Mouse (Mus musculus): ENCODE data around the gene Naa80.
A peak's percentile ranks its signal among the peaks of the same experiment; 100 is the strongest.

The Naa80 gene

DNA sequence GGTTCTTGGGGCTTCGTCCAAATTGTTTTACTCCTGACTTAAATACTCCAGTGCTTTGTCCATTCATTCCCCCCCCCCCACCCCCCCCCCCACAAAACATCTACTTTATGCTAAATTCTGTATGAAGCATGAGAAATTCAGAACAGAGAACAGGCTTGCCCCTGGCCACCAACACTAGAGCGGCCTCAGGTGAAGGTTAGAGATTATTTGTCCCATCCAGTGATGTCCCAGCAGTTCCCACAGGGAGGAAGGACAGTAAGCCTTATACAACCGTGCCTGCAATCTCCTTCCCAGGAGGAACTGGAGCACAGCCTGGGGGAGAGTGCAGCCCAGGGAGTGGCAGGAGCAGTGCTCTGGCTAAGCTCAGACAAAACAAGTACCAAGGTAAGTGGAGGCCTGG lies at the start of gene Naa80:
Gene Naa80, plus strand, starts transcription at position 301 of the 400 bp plus-strand sequence.
- DNase-seq (ENCODE audit: low spot score in 2 of 2) = no peak

DNA sequence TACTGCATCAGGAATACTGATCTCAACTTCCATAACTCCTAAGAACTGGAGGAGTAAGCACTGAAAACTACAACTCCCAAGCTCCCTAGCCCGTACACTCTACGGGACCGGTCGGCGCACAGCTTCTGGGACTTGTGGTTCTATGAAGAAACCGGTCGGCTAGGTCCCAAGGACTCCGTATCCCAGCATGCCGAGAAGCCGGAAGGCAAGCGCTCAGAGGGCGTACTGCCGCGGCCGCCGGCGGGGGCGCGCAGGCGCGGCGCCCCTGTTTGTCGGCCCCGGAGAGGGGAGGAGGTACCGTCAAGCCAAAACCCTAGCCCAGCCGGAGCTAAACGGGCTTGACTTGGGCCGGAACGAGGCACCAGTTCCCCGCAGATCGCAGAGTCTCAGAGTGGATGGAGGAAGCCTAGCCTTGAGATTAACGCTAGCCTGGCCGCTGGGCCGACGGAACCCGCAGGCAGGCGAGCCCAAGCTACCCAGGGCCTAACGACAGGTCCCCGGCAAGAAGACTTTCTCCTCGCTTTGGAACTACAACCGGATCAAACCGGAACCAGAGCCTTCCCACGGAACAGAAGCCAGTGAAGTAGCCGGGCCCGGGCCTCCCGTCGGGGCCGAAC lies 44.8 kb upstream of the Naa80 start, which contains the start of gene Tmem115:
Gene Tmem115, plus strand, starts transcription at position 155 of the 617 bp plus-strand sequence.
- DNase-seq (ENCODE audit: low spot score in 2 of 2) = peak; percentile 89 to 94

DNA sequence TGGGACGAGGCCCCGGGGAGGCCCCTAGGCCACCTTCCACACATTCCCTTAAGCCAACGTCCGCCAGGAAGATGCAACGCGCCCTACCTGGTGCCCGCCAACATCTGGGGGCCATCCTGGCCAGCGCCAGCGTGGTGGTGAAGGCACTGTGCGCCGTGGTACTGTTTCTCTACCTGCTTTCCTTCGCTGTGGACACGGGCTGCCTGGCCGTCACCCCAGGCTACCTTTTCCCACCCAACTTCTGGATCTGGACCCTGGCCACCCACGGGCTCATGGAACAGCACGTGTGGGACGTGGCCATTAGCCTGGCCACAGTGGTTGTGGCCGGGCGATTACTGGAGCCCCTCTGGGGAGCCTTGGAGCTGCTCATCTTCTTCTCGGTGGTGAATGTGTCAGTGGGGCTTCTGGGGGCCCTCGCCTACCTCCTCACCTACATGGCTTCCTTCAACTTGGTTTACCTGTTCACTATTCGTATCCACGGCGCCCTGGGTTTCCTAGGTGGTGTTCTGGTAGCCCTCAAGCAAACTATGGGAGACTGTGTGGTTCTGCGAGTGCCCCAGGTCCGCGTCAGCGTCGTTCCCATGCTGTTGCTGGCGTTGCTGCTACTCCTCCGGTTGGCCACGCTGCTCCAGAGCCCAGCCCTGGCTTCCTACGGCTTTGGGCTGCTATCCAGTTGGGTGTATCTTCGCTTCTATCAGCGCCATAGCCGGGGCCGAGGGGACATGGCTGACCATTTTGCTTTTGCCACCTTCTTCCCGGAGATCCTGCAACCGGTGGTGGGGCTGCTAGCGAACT lies 44.1 kb upstream of the Naa80 start:
- no peak for DNase-seq (ENCODE audit: low spot score in 2 of 2)

- no peak for DNase-seq (ENCODE audit: low spot score in 2 of 2)
Observed at GRCm38 (mm10) chr9:107538231-107538630, 40.5 kb upstream of the Naa80 start.

- no peak for DNase-seq (ENCODE audit: low spot score in 2 of 2)
Observed at GRCm38 (mm10) chr9:107538711-107539110, 40.0 kb upstream of the Naa80 start.

DNA sequence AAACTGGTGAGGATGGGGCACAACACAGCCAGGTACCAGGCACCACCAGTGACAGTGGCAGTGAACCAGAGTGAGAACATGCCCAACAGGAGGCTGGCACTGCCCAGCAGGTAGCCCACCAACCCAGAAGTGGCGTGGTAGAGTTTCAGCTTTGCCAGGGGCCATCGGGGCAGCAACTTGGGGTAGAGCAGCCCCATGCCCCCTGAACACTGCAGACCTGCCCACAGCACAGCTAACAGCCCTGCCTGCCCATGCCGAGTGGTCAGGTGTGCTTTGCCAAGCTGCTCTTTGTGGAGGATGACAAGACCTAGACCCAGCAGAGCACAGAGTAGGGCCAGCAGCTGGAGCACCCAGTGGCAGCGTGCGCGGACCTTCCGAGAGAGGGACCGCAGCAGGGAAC lies 38.7 kb upstream of the Naa80 start:
- DNase-seq (ENCODE audit: low spot score in 2 of 2) = no peak

DNA sequence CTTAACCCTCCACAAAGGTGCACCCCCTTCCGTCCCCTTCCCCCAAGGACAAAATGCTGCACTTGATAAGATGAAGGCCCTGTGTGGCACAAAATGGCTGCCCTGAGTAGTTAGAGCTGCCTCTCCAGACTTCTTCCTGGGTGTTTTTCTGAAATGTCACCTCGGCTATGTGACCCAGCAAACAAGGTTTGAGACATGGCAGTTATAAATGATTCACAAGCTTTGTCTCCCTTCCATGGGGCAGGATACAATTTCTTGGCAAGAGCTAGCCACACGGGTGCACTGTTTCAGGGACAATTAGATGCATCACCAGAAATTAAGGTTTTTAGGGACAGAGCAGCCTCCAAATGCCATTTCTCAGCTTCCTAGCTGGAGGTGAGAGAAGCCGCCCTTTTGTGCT lies 38.3 kb upstream of the Naa80 start:
- DNase-seq (ENCODE audit: low spot score in 2 of 2) = no peak

- no peak for DNase-seq (ENCODE audit: low spot score in 2 of 2)
Observed at GRCm38 (mm10) chr9:107541005-107541404, 37.7 kb upstream of the Naa80 start.

GRCm38 (mm10) chr9:107541474-107542351 lies 37.0 kb upstream of the Naa80 start, which contains the start of the genes Cyb561d2 and Nprl2:
TSS of gene Cyb561d2 (minus strand) at chr9:107542193.
TSS of gene Nprl2 (plus strand) at chr9:107542226.
- peak; percentile 90 to 93 for DNase-seq (ENCODE audit: low spot score in 2 of 2)

DNA sequence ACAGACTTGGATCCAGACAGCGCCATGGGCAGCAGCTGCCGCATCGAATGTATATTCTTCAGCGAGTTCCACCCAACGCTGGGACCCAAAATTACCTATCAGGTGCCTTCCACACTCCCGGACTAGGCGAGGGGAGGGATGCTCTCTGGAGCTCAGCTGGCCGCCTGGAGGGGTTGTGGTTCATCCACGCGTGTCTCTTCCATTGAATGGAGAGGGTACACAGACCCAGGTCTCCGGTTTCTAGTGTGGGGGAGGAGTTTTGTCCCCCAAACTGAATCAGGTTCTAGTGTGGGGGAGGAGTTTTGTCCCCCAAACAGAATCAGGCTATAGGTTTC lies 36.4 kb upstream of the Naa80 start:
- DNase-seq (ENCODE audit: low spot score in 2 of 2) = no peak

- DNase-seq (ENCODE audit: low spot score in 2 of 2) = no peak
Observed at GRCm38 (mm10) chr9:107542721-107543120, 36.0 kb upstream of the Naa80 start.

DNA sequence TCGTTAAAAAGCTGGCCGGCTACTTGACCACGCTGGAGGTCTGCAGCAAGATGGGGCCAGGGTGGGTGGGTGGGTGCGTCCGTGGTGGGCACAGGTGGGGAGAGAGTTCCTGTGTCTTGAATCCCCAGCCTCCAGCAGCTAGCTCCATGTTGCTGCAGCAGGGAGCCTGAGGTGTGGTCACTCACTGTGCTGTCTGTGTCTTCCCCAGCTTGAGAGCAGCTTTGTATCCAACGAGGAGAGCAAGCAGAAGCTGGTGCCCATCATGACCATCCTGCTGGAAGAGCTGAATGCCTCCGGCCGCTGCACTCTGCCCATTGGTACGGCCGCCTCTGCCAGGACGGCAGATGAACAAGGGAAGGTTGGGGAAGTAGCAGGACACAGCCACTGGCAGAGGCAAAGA lies 35.4 kb upstream of the Naa80 start:
- DNase-seq (ENCODE audit: low spot score in 2 of 2) = no peak

- no peak for DNase-seq (ENCODE audit: low spot score in 2 of 2)
Observed at GRCm38 (mm10) chr9:107544196-107544700, 34.4 kb upstream of the Naa80 start.

GRCm38 (mm10) chr9:107544729-107545128 lies 34.0 kb upstream of the Naa80 start:
- no peak for DNase-seq (ENCODE audit: low spot score in 2 of 2)

DNA sequence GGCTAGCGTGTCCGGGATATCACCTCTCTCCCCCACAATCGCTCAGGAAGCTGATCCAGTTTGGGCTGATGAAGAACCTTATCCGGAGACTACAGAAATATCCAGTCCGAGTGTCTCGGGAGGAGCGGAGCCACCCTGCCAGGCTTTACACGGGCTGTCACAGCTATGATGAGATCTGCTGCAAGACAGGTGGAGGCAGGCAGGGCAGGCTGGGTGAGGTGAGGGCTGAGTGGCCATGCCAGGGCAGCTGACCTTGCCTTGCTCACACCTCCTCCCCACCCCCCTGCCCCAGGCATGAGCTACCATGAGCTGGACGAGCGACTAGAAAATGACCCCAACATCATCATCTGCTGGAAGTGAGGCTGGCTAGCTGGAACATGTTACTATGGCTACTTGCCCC lies 33.5 kb upstream of the Naa80 start:
- no peak for DNase-seq (ENCODE audit: low spot score in 2 of 2)

- DNase-seq (ENCODE audit: low spot score in 2 of 2) = peak in 1 of 2 experiments; percentile 70
Observed at GRCm38 (mm10) chr9:107545602-107546001, 33.1 kb upstream of the Naa80 start.

DNA sequence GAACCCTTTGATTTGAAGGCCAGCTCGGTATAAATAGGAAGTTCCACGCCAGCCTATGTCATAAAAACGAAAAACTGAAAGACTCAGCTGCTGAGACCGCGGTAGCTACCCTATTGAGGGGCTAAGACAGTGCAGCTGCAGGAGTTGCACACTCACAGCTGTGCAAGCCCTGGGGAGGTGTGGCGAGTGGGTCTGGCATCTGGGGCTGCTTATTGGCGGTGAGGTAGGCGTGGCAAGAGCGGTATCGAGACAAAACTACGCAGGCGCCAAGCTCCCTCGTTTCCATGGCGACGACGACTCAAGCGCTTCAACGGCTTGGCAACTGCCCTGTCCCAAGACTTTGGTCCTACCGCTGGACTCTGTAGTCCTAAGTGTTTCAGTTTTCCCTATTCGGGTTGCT lies 31.7 kb upstream of the Naa80 start, which contains the start of gene Zmynd10:
Gene Zmynd10, plus strand, starts transcription at position 273 of the 400 bp plus-strand sequence.
- DNase-seq (ENCODE audit: low spot score in 2 of 2) = peak; percentile 81 to 85

- no peak for DNase-seq (ENCODE audit: low spot score in 2 of 2)
Observed at GRCm38 (mm10) chr9:107547957-107548356, 30.7 kb upstream of the Naa80 start.

DNA sequence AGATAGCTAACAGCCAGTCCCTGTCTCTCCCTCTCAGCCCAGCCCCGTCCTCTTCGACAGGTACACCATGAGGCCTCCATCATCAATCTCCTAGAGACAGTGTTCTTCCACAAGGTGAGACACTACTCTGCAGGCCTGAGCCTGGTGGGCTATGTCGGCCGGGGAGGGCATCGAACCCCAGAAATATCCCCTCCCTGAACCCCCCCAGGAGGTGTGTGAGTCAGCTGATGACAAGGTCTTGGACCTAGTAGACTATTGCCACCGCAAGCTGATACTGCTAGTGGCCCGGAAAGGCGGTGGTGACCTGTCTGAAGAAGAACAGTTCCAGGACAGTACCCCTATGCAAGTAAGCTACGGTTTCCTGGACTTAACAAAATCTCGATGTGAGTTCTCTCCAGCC lies 29.9 kb upstream of the Naa80 start:
- DNase-seq (ENCODE audit: low spot score in 2 of 2) = no peak

DNA sequence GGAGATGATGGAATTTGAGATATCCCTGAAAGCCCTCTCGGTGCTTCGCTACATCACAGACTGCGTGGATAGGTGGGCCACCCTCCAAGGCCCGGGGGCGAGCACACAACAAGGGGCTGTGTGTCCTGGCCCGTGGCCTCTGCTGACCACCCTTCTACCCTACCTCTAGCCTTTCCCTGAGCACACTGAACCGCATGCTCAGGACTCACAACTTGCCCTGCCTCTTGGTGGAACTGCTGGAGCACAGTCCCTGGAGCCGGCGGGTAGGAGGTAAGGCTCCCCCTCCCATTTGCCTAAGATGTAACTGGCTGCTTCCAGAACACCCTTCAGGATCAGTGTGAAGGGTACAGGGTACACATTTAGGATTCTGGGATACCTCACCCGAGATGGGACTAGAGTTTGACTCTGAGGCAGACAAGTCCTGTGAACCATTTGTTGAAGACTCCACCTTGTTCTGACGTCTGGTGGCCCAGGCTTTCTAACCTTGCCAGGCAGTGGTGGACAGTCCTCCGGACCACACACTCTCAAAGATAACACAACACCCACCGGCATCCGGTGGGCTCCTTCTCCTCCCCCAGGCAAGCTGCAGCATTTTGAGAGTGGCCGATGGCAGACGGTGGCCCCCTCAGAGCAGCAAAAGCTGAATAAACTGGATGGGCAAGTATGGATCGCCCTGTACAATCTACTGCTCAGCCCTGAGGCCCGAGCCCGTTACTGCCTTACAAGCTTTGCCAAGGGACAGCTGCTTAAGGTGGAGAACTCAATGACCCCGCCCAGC lies 29.2 kb upstream of the Naa80 start:
- no peak for DNase-seq (ENCODE audit: low spot score in 2 of 2)

GRCm38 (mm10) chr9:107550491-107551116 lies 28.1 kb upstream of the Naa80 start:
- no peak for DNase-seq (ENCODE audit: low spot score in 2 of 2)
